Mouse (Mus musculus) naive thymus-derived CD4-positive, alpha-beta T cell, adult 2 months (primary cell): ENCODE data around the gene Emilin3.

Source experiments
- DNase-seq: peaks from one replicate; pipeline ENCODE4 v3.0.0-alpha.2; 2011; ENCODE audit warnings: low read depth

The Emilin3 gene

GRCm38 (mm10) chr2:160915821-160916610, 3.9 kb upstream of the Emilin3 start:
- no peak for DNase-seq

DNA sequence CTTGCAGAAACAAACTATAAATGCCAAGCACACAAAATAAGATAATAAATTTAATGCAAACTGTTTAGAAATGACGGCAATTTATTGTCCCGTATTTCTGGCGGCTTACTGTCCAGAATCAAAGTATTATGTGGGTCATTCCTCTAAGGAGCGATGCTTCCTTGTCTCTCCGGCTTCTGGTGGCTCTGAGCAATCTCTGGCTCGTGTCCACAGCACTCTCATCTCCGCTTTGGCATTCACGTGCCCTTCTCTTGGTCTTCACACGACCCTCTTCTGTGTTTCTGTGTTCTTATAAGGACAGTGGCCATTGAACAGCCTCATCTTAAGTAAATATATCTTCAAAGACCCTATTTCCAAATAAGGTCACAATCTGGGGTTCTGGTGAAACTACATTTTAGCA, 2.5 kb upstream of the Emilin3 start:
- no peak for DNase-seq

GRCm38 (mm10) chr2:160911558-160912201, 448 bp downstream of the Emilin3 start:
- no peak for DNase-seq

GRCm38 (mm10) chr2:160910633-160911032, 1.5 kb downstream of the Emilin3 start:
- DNase-seq, result no peak

DNA sequence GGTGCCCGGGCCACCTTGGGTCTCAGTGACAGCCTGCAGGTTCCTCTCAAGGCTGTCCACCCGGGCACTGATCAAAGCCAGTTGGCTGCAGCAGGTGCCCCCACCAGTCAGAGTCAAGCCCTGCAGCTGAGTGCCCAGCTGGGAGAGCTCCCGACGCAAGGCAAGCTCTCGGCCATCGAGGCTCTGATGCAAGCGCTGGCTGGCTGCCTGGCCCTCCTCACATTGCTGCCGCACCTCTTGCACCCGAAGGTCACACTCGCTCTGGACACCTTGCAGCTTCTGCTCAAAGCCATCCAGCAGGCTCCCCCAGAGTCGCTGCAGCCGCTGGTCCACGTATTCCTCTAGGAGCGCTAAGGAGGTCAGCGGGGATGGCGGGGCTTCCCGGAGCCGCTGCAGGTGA, 3.5 kb downstream of the Emilin3 start:
- no peak for DNase-seq

GRCm38 (mm10) chr2:160906101-160906500, 6.0 kb downstream of the Emilin3 start:
- no peak for DNase-seq

DNA sequence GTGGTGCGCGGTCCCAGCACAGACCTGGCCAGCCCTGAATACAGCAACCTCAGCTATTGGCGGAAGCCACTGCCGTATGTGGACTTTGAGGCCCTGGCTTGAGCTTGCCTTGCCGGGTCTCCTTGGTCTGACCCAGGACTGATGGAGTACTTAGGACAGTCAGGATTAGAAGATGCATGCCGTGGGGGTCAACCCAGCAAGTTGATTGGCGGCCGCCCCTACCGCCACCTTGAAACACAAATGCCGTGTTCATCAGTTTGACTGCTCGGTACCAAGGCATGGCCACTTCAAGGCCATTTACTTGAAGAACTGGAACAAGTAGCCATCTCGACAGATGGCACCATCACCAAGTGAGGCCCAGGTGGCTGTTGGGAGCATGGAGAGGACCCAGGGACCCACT, 6.8 kb downstream of the Emilin3 start:
- DNase-seq, result no peak

DNA sequence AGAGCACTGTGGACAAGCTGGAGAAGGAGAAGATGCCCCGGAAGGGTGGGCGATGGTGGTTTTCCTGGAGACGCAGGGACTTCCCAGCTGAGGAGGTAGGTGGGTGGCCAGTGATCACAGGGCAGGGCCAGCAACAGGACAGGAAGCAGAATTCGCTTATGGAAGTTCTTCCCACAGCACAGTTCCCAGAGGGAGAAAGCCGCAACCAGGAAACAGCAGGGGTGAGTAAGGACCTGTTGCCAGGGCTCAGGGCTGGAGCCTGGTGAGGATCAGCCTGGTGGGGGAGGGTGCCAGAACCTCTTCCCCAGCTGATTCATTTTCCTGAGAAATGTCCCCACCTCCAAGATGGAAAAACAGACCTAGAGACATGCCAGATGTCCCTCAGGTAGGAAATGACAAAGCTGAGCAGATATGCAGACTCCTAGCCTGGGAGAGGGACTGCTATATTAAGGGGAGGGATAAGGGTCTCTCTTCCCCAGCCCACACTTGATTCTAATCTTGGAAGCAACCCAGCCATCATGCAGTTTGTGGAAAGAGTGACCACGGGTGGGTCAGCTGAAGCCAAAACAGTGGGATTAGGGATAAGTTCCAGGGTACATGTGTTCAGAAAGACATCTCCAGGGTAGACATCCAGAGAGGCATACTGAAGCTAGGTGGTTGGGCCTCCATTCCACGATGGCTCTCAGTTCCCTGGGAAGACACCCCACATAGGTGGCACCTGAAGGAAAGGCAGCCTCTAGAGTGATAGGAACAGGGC, 10.3 kb downstream of the Emilin3 start:
- no peak for DNase-seq

DNA sequence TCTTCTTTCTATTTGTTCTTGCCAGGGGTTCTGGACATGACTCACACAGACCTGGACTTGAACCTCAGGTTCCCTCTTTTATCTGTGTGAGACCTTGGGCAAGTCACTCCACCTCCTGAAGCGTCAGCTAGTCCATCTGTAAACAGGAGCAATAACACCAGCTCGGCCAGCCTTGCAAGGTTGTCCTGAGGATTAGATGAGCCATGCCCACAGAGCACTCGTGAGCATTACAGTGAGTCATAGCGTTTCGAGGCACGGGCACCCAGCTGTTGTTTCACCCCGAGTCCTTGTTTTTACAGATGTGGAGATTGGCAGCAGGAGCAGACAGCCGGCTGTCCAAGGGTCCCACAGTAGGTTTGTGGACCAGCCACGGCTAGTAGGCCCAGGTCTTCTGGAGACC, 20.4 kb downstream of the Emilin3 start:
- DNase-seq, result no peak

DNA sequence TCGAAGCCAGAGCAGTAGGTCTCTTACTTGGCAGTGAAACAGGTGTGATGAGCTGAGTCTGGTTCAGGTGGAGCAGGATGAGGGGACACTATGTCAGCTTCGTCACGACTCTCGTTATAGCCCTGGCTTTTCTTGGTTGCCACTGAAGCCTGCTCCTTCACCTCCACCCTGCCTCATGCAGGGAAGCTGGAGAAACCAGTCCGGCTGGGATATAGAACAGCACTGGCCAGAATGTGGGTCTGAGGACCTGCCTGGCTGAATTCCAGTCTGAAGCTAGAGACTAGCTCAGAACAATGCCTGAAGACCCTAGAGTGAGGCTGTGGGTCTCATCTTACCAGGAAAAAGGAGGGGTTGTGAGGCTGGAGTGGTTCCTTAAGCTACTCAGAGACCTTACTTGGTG, 21.1 kb downstream of the Emilin3 start:
- no peak for DNase-seq

DNA sequence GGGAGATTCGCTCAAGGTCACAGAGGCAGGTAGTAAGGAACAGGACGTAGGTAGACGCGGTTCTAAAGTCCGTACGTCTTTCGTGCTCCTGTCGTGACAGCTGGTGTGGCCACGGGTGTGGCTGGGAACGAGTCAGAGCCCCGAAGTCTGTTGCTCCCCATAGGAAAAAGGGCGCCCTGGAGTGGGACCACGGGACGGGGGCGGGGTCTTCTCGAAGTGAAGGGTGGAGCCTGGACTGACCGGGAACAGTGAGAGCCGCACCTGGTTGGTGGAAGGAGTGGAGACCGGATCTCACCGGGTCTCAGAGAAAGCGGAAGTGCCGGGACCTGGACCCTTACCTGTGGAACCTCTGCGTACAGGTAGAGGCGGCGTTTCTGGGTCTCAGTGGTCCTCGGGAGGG, 24.3 kb downstream of the Emilin3 start:
- no peak for DNase-seq

GRCm38 (mm10) chr2:160887284-160887683, 24.8 kb downstream of the Emilin3 start:
- peak; percentile 79 for DNase-seq

- DNase-seq, result no peak
These were observed 25.9 kb downstream of the Emilin3 start for GRCm38 (mm10) chr2:160886221-160886620.

DNA sequence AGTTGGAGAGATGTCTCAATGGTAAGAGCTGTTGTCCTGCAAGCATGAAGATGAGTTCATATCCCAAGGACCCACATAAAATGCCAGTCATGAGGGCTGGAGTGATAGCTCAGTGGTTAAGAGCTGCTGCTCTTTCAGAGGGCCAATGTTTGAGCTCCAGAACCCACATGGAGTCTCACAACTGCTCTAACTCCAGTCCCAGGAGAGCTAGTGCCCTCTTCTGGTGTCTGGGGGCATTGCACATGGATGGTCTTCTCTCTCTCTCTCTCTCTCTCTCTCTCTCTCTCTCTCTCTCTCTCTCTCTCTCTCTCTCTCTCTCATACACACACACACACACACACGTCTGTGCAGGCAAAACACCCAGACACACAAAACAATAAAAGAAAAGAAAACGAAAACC, 27.3 kb downstream of the Emilin3 start:
- peak; percentile 77 for DNase-seq

GRCm38 (mm10) chr2:160883912-160884311, 28.2 kb downstream of the Emilin3 start:
- no peak for DNase-seq

- DNase-seq, result no peak
These were observed 29.7 kb downstream of the Emilin3 start for GRCm38 (mm10) chr2:160882436-160882835.

GRCm38 (mm10) chr2:160881462-160882101, 30.5 kb downstream of the Emilin3 start:
- DNase-seq, result no peak

GRCm38 (mm10) chr2:160880453-160881195, 31.5 kb downstream of the Emilin3 start, which contains the start of gene Lpin3:
Gene Lpin3, plus strand, starts transcription at chr2:160880670.
- DNase-seq, result no peak

DNA sequence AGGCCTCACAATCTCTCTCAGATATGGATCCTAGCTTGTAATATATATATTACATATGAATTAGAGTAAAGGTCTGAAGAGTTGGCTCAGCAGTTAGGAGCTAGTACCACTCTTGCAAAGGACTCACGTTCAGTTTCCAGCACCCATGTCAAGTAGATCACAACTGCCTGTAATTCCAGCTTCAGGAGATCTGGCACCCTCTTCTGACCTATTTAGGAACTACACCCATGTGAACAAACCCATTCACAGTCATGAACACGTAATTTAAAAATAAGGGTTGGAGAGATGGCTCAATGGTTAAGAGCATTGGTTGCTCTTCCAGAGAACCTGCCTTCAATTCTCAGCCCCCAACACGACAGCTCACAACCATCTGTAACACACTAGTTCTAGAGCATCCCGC, 36.0 kb downstream of the Emilin3 start:
- peak; percentile 72 for DNase-seq

- no peak for DNase-seq
These were observed 37.8 kb downstream of the Emilin3 start for GRCm38 (mm10) chr2:160874231-160874877.

- DNase-seq, result peak; percentile 94
These were observed 39.2 kb downstream of the Emilin3 start, which contains the start of gene Zhx3 for GRCm38 (mm10) chr2:160872890-160873382. Gene Zhx3, minus strand, starts transcription at chr2:160872998.
